Mouse (Mus musculus): ENCODE results near the gene Galc.

Gene Galc

DNA sequence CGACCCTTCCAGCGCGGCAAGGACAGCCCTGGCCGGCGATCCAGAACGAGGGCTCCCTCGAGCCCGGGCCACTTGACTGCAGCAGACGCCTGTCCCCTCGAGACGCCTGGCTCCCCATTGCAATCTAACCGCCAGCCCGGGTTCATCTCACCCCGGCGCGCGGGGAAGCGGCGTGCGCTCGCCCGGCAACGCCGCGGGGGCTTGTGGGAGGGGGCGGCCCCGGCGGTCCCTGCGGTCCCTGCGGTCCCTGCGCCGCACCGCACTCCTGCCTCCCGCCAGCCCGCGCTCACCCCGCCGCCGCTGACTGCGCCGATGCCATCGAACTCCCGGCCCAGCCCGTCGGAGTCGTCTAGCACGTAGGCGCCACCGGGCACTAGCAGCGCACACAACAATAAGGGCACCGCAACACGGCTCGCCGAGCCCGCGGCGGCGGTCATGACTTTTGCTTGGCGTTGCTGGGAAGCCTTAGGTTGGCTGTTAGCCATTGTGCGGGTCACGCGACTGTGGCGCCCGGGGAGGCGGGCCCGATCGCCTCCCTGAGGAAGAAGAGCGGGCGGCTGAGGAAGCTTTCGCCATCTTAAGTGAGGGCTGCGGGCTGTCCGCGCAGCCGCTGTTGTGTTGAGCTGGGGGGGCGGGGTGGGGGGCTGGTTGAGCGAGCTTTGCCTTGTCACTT lies at the start of gene Galc:
Gene Galc, minus strand, starts transcription at position 615 of the 673 bp plus-strand sequence.
- peak; percentile 86 for DNase-seq

DNA sequence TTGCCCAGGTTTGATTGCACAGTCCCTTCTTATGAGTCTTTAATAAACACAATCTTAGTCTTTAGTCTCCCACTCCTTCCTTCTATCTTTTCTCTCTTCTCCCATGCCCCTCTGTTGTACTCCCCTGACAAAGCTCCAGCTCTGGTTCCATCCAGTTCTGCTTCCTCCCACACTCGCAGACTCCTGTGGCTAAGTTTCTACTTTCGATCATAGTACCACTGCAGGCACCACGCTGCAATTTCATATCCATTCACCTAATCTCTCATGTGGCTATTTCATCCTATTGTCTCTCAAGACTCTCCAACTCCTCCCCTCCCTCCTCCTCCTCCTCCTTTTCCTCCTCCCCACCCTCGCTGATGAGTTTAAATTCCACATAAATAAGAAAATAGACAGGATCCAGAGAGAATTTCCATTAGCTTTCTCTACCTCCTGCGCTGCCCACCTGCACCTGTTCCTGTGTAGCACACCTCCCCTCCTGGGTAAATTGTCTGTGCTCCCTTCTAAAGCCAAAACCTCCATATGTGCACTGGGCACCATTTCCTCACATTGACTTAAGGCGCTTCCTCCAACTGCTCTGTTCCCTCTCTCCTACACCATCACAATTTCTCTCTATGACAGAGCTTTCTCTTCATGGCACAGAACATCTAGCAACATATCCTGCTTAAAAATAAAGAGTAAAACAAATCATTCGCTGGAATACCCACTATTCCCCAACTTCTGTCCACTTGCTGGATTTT lies 48.1 kb upstream of the Galc start:
- no peak for DNase-seq

DNA sequence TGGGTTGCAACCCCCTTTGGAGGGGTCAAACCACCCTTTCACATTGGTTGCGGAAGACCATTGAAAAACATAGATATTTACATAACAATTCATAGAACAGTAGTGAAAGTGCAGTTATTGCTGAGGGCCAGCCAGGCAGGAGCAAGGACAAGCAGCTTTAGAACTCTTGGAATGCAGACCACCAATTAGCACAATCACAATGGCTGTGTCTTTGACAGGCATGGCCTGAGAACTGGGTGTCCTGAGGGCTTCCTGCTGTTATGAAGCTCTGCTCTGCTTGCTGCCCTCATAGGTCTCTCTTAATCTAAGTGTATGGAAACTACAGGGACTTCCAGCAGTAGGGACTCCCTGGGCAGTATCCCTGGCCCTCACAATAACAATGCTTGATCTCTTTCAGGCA lies 43.8 kb upstream of the Galc start:
- DNase-seq, result no peak

DNA sequence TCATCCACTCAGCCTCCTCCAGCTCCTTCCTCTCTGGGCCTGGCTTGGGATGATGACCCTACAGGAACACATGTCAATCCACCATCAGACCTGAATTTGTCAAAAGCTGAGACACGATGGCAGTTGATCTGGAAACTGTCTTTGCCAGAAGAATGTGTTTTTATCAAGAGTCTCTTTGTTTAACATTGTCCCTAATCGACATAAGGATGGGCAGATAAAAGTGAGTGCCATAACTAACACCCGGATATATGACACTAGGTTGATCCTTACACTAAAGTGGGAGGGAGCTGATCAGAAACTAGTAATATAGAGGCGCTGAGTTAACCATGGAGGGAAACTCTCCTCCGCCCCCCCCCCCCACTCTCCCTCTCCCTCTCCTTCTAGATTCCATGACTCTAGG lies 42.7 kb upstream of the Galc start:
- DNase-seq, result no peak

- DNase-seq, result no peak
These were observed 35.0 kb upstream of the Galc start for GRCm38 (mm10) chr12:98294241-98294640.

- DNase-seq, result no peak
These were observed 33.0 kb upstream of the Galc start for GRCm38 (mm10) chr12:98292278-98292677.

DNA sequence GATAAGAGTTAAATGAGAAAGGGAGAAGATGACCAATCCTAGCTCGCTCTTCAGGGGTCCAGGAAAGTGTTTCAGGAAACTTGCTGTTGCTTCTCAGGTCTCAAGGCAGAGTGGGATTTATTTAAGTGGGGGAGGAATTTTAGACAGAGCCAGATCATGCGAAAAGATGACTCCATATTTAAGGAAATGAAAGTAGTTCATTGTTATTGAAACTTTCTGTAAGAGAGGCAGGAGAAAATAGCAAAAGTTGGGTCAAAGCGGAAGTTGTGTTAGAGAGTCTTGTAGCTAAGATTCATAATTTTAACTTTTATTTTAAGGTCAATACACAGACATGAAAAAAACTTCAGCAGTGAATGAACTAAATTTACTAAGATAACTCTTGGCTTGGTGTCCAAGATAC lies 31.2 kb upstream of the Galc start:
- DNase-seq, result no peak

GRCm38 (mm10) chr12:98284477-98284876 lies 25.2 kb upstream of the Galc start:
- no peak for DNase-seq

DNA sequence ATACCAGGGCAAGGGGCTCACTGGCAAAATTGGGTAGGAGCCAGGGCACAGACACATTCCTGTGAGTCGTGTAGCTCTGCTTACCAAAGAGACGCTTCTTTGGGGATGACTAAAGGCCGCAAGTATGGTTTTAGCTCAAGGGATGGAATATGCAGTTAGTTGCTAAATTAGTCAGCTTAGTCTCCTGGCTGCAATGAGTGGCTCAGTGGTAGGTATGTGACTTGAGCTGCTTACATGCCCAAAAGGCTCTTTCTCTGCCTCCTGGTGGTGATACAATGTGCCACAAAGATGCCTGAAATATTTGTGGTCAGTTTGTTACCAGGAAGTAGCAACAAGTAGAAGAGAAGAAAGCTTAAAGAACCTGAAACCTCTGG lies 24.2 kb upstream of the Galc start:
- no peak for DNase-seq

DNA sequence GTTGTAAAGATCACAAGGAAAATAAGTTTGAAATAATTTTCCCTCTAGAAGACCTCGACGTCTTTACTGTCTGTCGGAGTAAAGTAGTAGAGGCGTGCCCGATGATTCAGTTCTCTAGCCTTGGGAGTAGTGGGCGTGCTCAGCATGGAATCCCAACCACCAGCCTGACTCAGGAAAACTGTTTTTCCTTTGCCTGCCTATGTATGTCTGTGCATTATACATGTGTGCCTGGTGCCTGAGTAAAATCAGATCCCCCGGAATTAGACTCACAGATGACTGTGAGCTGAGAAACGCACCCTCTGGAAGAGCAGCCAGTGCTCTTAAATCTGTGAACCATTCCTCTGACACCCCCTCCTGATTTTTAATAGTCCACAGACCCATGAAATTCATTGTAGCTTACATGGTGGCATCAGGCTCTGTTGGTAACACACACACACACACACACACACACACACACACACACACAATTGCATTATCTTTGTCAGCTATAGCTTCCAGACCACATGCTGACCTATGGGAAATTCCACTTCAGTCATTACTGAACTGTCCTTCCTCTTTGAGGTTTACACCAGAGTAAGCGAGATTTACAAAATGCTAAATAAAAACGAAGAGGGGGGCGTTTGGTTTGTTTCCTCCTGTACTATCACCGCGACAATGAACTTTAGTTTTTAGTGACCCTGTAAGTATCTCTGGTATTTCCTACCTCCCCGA lies 23.7 kb upstream of the Galc start:
- DNase-seq, result no peak

DNA sequence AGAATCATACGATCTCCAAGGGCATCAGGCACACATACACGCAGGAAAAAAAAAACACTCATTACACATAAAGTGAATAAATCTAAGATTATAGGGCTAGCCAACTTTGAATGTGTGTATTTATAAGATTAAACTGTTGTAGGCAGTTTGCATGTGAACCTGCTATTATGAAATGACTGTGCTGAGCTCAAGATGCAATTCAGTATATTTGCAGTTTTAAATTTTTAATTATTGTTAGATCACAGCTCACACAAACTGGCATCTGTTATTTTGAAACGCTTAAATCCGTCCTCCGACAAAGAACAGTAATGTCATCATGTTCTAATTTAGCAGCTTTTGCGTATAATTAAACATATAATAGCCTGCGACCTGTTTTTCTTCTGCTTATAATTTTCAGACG lies 21.7 kb upstream of the Galc start:
- no peak for DNase-seq

- peak; percentile 70 for DNase-seq
These were observed 21.3 kb upstream of the Galc start for GRCm38 (mm10) chr12:98280530-98280929.

DNA sequence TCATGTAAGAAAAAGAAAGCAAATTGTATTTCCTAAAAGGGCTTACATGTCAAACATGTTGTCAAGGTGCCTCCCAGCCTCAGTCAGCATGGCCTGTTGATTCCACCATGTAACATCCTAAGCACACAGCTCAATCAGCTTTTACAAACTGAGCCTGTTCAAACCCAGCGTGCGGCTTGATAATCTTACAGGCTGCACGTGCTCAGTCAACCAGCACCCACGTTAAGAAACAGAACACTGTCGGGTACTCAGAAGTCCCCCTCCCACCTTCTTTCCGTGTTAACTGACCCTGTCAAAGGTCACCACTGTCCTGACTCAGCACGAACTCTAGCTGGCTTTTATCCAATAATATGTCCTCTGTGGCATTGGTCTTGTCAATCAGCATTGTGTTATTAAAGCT lies 13.2 kb upstream of the Galc start:
- DNase-seq, result no peak

GRCm38 (mm10) chr12:98270810-98271566 lies 11.7 kb upstream of the Galc start:
- DNase-seq, result no peak

GRCm38 (mm10) chr12:98269791-98270745 lies 10.8 kb upstream of the Galc start:
- DNase-seq, result peak; percentile 71

DNA sequence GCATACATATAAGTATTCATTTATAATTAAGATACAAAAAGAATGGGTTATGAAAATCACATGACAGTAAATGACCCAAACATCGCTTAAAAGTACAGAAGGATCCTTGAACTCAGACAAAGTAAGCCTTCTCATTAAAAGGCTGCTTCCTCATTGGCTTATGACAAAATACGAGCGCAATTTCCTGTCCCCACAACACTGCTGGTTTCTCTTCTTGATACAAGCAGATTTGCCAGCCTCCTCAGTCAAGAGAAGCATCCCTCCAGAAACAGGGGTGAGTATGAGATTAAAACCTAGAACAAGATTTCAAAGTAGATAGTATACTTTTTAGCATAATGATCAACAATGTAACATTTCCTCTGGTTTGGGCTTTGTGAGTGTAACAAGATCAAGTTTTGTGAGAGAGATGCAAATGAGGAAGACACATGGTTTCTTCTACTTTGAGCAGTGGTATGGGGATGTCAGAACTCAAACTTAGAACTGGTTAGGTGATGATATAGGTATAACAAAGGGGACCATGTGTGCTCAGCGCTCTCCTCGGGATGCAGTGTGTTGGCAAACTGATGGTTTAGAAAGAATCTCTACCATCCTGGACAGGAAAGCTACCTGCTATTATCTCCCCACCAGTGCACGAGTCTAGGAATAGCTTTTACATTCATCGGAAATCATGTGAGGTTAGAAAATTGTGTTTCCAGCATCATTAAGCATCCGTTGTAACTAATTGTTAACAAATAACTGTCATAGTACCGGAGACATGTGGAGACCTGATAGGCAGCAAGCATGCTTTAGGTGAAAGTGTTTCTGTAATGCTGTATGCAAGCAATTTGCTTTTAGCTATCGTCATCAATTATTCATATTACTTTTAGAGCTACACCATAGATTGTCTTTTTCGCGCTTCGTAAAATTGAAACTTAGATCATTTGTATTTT lies 9.4 kb upstream of the Galc start, which contains the start of gene Gpr65:
Gene Gpr65, plus strand, starts transcription at position 195 of the 929 bp plus-strand sequence.
- peak; percentile 38 for DNase-seq

DNA sequence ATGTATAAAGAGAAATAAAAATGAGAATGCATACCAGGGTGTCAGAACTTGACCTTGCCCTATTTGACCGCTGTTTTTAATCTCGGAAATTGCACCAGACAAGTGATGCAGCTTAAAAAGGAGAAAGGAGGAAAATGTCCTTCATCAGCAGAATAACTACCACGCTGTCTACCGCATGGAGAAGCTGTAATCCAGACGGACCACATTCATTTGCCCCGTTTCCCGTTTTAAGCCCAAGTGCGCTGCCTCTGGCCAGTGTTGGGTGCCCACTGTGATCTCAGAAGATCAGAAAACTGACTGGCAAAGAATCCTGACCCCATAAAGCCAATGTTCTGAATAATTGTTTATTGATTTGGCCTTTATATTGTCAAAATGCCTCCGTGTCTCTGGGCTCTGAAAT lies 6.4 kb upstream of the Galc start:
- DNase-seq, result no peak

DNA sequence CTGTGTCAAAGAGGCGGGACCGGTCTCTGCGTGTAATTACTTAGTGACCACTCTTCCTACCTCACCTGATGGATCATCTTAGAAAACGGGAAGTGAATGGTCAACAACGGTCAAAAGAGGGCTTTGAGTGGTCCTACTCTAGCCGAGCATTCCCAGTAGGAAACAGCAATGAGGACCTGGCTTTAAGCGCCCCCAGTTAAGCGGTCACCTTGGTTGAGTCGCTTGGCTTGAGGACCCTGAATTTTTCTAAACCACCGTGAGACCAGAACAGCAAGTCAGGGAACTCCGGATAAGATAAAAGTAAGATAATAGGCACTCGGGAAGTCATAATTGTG lies 226 bp upstream of the Galc start:
- no peak for DNase-seq

DNA sequence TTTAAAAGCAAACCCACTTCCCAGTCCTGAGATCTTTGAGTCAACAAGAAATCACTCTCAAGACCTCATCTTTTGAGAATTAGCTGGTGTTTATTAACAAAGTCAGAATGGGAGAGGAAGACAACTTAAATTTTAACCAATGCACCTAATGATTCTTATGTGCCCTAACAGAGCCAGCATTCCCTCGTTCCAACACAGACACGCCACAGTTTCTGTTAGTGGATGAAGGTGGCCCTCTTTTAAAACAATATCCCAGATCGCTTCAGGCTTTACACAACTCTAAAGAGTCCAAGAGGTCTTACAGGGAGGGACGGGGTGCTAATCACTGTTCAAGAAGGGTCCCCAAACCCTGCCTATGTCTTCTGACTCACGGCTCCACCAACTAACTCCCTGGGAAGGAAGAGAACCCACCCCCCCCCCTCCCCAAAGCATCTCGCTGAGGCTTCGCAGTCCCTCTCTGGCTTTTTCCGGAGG lies 851 bp downstream of the Galc start:
- no peak for DNase-seq

- no peak for DNase-seq
These were observed 3.8 kb downstream of the Galc start for GRCm38 (mm10) chr12:98255373-98255995.
